Mouse (Mus musculus) kidney, postnatal 14 days (tissue): ENCODE data around the gene Gm20388.

Experiments used
- DNase-seq: peaks from one replicate; pipeline ENCODE4 v3.0.0; 2022; ENCODE audit warnings: mixed read lengths

Gene Gm20388

GRCm38 (mm10) chr8:121073174-121074107, 1162.8 kb downstream of the Gm20388 start:
- DNase-seq: no peak

- DNase-seq: no peak
Measured at GRCm38 (mm10) chr8:121074108-121074847, 1163.6 kb downstream of the Gm20388 start.

- DNase-seq: no peak
Measured at GRCm38 (mm10) chr8:121074848-121075145, 1164.2 kb downstream of the Gm20388 start.

- DNase-seq: no peak
Measured at GRCm38 (mm10) chr8:121075936-121076335, 1165.3 kb downstream of the Gm20388 start.

- no peak for DNase-seq
Measured at GRCm38 (mm10) chr8:121076555-121076954, 1165.9 kb downstream of the Gm20388 start.

GRCm38 (mm10) chr8:121078721-121079120, 1168.1 kb downstream of the Gm20388 start:
- no peak for DNase-seq

- no peak for DNase-seq
Measured at GRCm38 (mm10) chr8:121079201-121079600, 1168.6 kb downstream of the Gm20388 start.

- DNase-seq: no peak
Measured at GRCm38 (mm10) chr8:121079944-121080343, 1169.3 kb downstream of the Gm20388 start.

GRCm38 (mm10) chr8:121080361-121081090, 1169.9 kb downstream of the Gm20388 start:
- no peak for DNase-seq

- DNase-seq: no peak
Measured at GRCm38 (mm10) chr8:121081398-121081797, 1170.8 kb downstream of the Gm20388 start.

GRCm38 (mm10) chr8:121082218-121083092, 1171.8 kb downstream of the Gm20388 start:
- no peak for DNase-seq

GRCm38 (mm10) chr8:121083093-121083935, 1172.7 kb downstream of the Gm20388 start:
- DNase-seq: peak; percentile 80

- no peak for DNase-seq
Measured at GRCm38 (mm10) chr8:121083936-121084209, 1173.2 kb downstream of the Gm20388 start.

- DNase-seq: peak; percentile 38
Measured at GRCm38 (mm10) chr8:121084210-121084951, 1173.7 kb downstream of the Gm20388 start, which contains the start of gene Foxf1. Gene Foxf1 (plus strand): TSS chr8:121084386.

- DNase-seq: no peak
Measured at GRCm38 (mm10) chr8:121085011-121085410, 1174.4 kb downstream of the Gm20388 start.

GRCm38 (mm10) chr8:121085561-121085960, 1174.9 kb downstream of the Gm20388 start:
- no peak for DNase-seq

- DNase-seq: no peak
Measured at GRCm38 (mm10) chr8:121086004-121086900, 1175.6 kb downstream of the Gm20388 start.

GRCm38 (mm10) chr8:121088281-121088680, 1177.6 kb downstream of the Gm20388 start:
- no peak for DNase-seq

GRCm38 (mm10) chr8:121088871-121089630, 1178.4 kb downstream of the Gm20388 start:
- no peak for DNase-seq
